Mouse (Mus musculus) heart, postnatal 0 days (tissue): ENCODE measurements at regions not wholly inside any gene's neighbourhood (a gene's known extent, or its start where the extent isn't known, plus 50 kb on each side); places are given as distances from the start of the nearest gene placed in this dataset.

ENCODE experiments used
- CTCF ChIP-seq: IDR thresholded peaks from 2 replicates; pipeline ENCODE4 v1.5.1; 2016; ENCODE audit warnings: antibody characterized with exemption, control low read depth, low read depth
- EP300 ChIP-seq: IDR thresholded peaks from 2 replicates; pipeline ENCODE4 v1.6.1; 2016; ENCODE audit warnings: antibody characterized with exemption, low read depth

DNA sequence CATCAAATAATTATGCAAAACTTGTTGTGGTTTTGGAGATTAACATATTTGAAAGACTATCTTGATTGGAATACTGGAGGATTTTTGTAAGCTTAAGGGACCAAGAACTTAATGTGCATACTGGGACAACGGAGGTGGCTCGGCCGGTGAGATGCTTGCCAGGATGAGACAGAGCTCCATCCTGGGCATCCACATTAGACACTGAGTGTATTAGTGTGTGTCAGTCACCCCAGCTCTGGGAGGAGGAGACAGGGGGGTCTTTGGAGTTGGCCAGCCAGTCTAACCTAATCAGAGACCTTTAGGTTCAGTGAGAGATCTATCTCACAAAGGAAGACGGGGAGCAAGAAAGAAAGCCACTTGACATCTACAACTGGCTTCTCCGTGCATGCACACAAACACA, 174.6 kb downstream of the Dact1 start:
- TF ChIP-seq CTCF (no peak), EP300 (no peak)
